Mouse (Mus musculus): Measurements from ENCODE around the gene AI467606.

The AI467606 gene

DNA sequence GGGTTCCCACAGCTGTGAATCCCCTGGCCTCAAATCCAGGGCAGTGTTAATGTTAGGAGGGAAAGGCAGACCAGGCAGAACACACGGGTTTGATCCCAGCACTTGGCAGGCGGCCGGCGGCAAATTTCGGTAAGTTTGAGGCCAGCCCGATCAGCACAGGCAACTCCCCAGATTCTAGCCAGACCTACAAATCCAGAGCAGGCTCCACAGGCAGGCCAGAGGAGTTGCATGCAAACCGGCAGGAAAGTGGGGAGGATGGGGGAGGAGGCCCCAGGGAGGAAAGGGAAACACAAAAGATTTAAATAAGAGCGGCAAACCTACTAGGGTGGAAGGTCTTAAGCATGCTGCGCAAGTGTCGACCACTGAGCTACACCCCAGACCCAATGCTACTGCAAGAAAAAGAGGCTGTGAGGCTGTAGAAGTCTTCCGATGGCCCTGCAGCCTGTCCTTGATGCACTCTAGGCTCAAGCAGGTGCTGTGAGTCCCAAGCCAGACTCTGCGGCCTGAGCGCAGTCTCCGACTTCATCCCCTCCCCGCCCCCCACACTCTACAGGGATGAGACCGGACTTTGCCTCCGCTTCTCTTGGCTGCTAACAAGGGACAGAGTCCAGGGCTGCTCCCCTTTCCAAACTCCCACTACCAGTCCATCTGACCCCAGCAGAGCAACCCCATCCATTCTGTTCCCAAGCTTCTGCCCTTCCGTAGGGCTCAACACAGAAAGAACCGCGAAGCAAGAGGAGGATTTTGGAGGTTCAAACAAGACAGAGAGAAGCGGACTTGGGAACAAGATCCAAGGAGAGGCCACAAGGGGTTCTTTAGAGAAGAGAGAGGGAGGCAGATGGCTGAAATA is 30.1 kb downstream of the AI467606 start:
- DNase-seq (ENCODE audit: low spot score in 2 of 2): no peak

GRCm38 (mm10) chr7:127121911-127122270 is 30.7 kb downstream of the AI467606 start, which contains the start of gene Qprt:
Gene Qprt (minus strand): TSS chr7:127122226.
- DNase-seq (ENCODE audit: low spot score in 2 of 2): no peak

GRCm38 (mm10) chr7:127129638-127130037 is 38.5 kb downstream of the AI467606 start:
- DNase-seq (ENCODE audit: low spot score in 2 of 2): peak in 1 of 2 experiments; percentile 6

DNA sequence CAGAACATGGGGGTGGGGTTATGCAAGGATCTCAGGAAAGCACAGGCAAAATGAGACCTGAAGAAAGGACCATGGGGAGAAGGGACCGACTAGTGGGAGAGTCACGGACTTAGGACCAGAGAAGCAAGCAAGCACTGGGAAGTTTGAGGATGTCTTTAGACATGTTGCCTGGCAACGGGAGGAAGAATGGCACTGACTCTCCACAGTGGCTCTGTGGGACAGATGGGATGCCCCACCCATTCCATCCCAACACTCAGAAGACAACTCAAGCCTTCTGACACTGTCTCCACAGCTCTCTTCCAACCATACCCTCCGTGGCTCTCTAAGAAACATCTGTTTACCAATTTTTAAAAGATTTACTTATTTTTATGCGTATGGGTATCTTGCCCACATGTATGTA is 42.0 kb downstream of the AI467606 start:
- no peak for DNase-seq (ENCODE audit: low spot score in 2 of 2)

DNA sequence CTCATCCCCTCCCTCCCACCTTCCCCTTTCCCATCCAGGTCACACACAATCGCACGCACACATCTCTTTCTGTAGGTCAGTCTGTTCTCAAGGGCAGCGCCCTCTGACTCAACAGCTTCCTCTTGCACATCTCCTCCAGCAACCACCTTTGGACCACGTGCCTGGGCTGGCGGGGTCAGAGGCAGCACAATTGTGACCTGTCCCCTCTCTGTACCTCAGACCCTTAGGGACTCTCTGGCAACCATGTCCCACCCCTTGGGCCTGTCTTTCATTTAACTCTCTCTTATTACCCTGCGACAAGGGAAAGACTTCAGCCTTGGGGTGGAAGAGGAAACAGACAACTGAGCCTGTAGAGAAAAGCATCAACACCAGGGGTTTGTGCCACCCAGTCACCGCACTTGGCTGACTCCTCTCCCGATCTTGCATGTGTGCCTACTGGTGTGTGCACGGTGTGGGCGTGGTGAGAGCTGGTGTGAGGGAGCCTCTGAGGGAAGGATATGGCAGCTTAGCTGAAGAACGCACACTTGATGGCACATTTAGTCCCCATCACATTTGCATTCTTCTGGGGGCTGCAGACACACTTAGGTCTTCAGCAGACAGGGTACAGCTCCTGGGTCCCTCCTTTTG is 43.8 kb downstream of the AI467606 start:
- no peak for DNase-seq (ENCODE audit: low spot score in 2 of 2)

GRCm38 (mm10) chr7:127136181-127137071 is 45.3 kb downstream of the AI467606 start:
- no peak for DNase-seq (ENCODE audit: low spot score in 2 of 2)

- no peak for DNase-seq (ENCODE audit: low spot score in 2 of 2)
Observed at GRCm38 (mm10) chr7:127137262-127138017, 46.3 kb downstream of the AI467606 start, which contains the start of gene Spn. Gene Spn (minus strand): TSS chr7:127137823.

- no peak for DNase-seq (ENCODE audit: low spot score in 2 of 2)
Observed at GRCm38 (mm10) chr7:127139100-127139499, 47.9 kb downstream of the AI467606 start.

DNA sequence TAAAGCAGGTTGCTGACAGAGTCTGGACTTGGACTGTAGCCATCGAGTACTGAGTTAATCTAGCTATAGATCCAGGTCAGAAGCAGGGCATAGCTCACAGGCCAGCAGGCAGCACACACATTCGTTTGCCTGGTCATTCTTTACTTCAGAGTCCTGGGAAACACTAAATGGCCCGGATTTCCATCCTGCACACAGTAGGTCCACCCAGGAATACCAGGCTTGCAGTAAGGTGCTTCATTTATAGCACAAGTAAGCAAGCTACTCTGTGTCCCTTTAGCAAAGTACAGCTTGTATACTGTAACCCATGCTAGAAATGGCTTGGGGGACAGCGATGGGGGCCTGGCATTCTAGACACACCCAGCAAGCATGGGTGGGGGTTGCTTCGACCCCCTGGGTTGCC is 48.4 kb downstream of the AI467606 start:
- no peak for DNase-seq (ENCODE audit: low spot score in 2 of 2)

- no peak for DNase-seq (ENCODE audit: low spot score in 2 of 2)
Observed at GRCm38 (mm10) chr7:127140623-127141404, 49.7 kb downstream of the AI467606 start.

- no peak for DNase-seq (ENCODE audit: low spot score in 2 of 2)
Observed at GRCm38 (mm10) chr7:127142214-127142613, 51.1 kb downstream of the AI467606 start.

DNA sequence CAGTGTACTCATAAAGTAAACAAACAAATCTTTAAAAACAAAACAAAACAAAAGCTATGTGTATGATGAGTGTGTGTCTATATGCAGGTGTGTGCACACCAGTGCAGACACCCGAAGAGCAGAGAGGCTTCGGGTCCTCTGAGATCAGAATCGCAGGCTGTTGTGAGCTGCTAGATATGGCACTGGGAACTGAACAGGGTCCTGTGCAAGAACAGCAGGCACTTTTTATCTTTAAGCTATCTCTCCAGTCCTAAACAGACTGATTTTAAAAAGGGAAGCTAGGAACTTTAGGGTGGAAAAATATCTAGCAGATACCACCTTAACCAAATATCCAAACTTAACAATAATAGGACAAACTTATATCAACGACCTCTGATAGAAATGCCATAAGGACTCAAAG is 51.5 kb downstream of the AI467606 start:
- no peak for DNase-seq (ENCODE audit: low spot score in 2 of 2)

Data from urinary bladder, adult 18-20 months (tissue).